Mouse (Mus musculus): ENCODE data around the gene Gpatch8.

DNA sequence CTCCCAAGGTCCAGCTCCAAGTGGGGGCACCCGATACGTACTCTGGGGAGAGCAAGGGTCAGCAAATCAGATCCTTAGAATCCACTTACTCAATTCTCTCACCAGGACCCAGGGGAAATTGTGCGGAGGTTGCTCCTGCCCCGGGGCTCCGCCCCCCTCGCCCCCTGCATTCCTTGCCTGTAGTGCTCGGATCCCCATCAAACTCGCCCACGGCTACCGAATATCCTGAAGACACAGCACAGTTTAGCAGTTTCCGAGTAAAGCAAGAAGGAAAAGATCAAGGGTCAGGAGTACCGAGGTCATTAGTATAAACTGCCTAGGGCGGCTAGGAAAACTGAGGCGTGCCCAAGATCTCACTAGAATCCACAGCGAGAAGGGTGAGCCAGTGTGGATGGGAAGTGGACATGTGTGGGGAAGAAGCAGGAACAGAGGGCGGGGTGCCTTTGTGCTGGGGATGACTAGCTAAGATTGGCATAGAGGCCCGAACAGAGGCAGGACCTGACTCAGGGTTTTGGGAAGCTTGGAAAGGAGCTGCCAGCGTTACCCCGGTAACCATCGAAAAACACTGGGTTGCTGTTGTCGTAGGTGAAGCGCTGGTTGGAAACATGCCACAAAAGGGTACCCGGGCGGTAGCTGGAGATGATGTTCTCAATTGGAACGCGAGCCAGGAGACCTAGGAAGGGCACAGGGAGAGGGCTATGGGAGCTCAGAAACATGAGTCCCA lies 90.3 kb downstream of the Gpatch8 start:
- TF ChIP-seq POLR2A (IDR thresholded peaks at IDR 0.05; ENCODE audit: insufficient read depth, low read length), result no peak
- TF ChIP-seq CTCF (IDR thresholded peaks at IDR 0.05; ENCODE audit: low read depth, low read length), result no peak
